Mouse (Mus musculus) MEL (cell line): ENCODE measurements around the gene Pmch. TPM values are rescaled to one million over a fixed set of nuclear protein-coding genes. Genes with fewer than 3 reads are reported as not detected.

Source experiments
- DNase-seq: peaks from one replicate; pipeline ENCODE4 v3.0.0; 2011; ENCODE audit warnings: low read depth, low spot score
- H3K27ac ChIP-seq: 2 replicates; pipeline ENCODE4 v1.5.1; 2012; ENCODE audit warnings: low read depth, mild to moderate bottlenecking, control low read depth, low read length, moderate library complexity; ENCODE audit not compliant: control insufficient read depth
- H3K27me3 ChIP-seq, 2 experiments: fragments of 150-350 bp in 1 of 2; sonication (generic) in 1 of 2; 2 replicates each; pipeline ENCODE4 v1.6.1; 2012; ENCODE audit warnings: low read length in 2 of 2, mild to moderate bottlenecking in 2 of 2, improper control_type of control experiment in 1 of 2, moderate library complexity in 1 of 2; ENCODE audit not compliant: insufficient read depth in 2 of 2, control insufficient read depth in 1 of 2
- H3K36me3 ChIP-seq, 2 experiments: 2 replicates each; pipeline ENCODE4 v1.6.1; 2012 to 2014; ENCODE audit warnings: low read length in 2 of 2, improper control_type of control experiment in 1 of 2, inconsistent platforms in 1 of 2, mild to moderate bottlenecking in 1 of 2; ENCODE audit not compliant: insufficient read depth in 2 of 2, control insufficient read depth in 1 of 2
- H3K4me1 ChIP-seq, 2 experiments: fragments of 150-350 bp in 1 of 2; sonication (generic) in 1 of 2; 2 replicates each; pipeline ENCODE4 v1.6.1; 2012; ENCODE audit warnings: low read length in 2 of 2, improper control_type of control experiment in 1 of 2, mild to moderate bottlenecking in 1 of 2; ENCODE audit not compliant: insufficient read depth in 2 of 2, control insufficient read depth in 1 of 2
- H3K4me3 ChIP-seq, 2 experiments: fragments of 150-350 bp in 1 of 2; sonication (generic) in 1 of 2; 2 replicates each; pipeline ENCODE4 v1.5.1; 2012; ENCODE audit warnings: low read depth in 2 of 2, low read length in 2 of 2, mild to moderate bottlenecking in 2 of 2, moderate library complexity in 2 of 2, control low read depth in 1 of 2, improper control_type of control experiment in 1 of 2; ENCODE audit not compliant: control insufficient read depth in 1 of 2, insufficient read depth in 1 of 2
- H3K79me2 ChIP-seq: 2 replicates; pipeline ENCODE4 v1.6.1; 2012; ENCODE audit warnings: mild to moderate bottlenecking, low read length, moderate library complexity; ENCODE audit not compliant: control insufficient read depth, poor library complexity, insufficient read depth
- H3K9ac ChIP-seq: 2 replicates; pipeline ENCODE4 v1.6.1; 2012; ENCODE audit warnings: low read depth, mild to moderate bottlenecking, control low read depth, low read length, moderate library complexity; ENCODE audit not compliant: control insufficient read depth, poor library complexity, severe bottlenecking
- H3K9me3 ChIP-seq: fragments of 150-350 bp; sonication (generic); replicated peaks from 2 replicates; pipeline ENCODE4 v1.6.1; 2012; ENCODE audit warnings: mild to moderate bottlenecking, low read length, improper control_type of control experiment, moderate library complexity; ENCODE audit not compliant: insufficient read depth
- CTCF ChIP-seq, 3 experiments: IDR thresholded peaks in 2 of 3; conservative IDR thresholded peaks in 1 of 3; 2 replicates each; pipeline ENCODE4 v1.5.1; 2011 to 2012; ENCODE audit warnings: low read length in 3 of 3, low read depth in 2 of 3, mild to moderate bottlenecking in 2 of 3, improper control_type of control experiment in 1 of 3, inconsistent platforms in 1 of 3, mixed read lengths in 1 of 3, moderate library complexity in 1 of 3; ENCODE audit not compliant: control insufficient read depth in 1 of 3, insufficient read depth in 1 of 3, poor library complexity in 1 of 3, severe bottlenecking in 1 of 3
- GATA1 ChIP-seq: IDR thresholded peaks from 2 replicates; pipeline ENCODE4 v1.6.1; 2011; ENCODE audit warnings: low read depth, low read length, improper control_type of control experiment
- MYC ChIP-seq: IDR thresholded peaks from 2 replicates; pipeline ENCODE4 v1.6.1; 2011; ENCODE audit warnings: low read depth, mild to moderate bottlenecking, low read length, improper control_type of control experiment, moderate library complexity
- SMC3 ChIP-seq: IDR thresholded peaks from 2 replicates; pipeline ENCODE4 v1.6.1; 2011; ENCODE audit warnings: low read depth, low read length, improper control_type of control experiment
- polyA plus RNA-seq, 2 experiments: library from polyadenylated mRNA; stranded (reverse) in 1 of 2; unstranded in 1 of 2; fragments of >175 nt in 1 of 2; fragments of >200 nt in 1 of 2; gene quantifications; 2 replicates each; pipeline versions ENCODE4 v1.2.1 to v1.2.4; 2012; ENCODE audit warnings: low replicate concordance in 2 of 2, low read depth in 1 of 2; ENCODE audit not compliant: insufficient read length in 2 of 2, insufficient read depth in 1 of 2, missing spikeins in 1 of 2
- total RNA-seq: library from RNA; depleted of rRNA; stranded (reverse); fragments of 300-350 nt; gene quantifications from 2 replicates; pipeline ENCODE4 v1.2.3, GENCODE M21; 2012; rRNA removed

Pmch gene
- total and polyA plus RNA-seq, 3 experiments: 1.8 TPM; not detected in 2

GRCm38 (mm10) chr10:88119721-88120120, 28.8 kb downstream of the Pmch start:
- no peak overlapping the region for H3K4me3 ChIP-seq
- no peaks in the 10 kb centered on the region for H3K27me3 ChIP-seq
- TF ChIP-seq CTCF (IDR thresholded peaks at IDR 0.05 in 2 of 3, conservative IDR thresholded peaks at IDR 0.05 in 1 of 3; ENCODE audit: control insufficient read depth in 1 of 3, insufficient read depth in 1 of 3, low read depth in 2 of 3, low read length in 3 of 3, poor library complexity in 1 of 3, severe bottlenecking in 1 of 3): 0 out of 6 replicates have a peak, but pooled peaks of 1 of the 3 experiments have one; percentile 2
- TF ChIP-seq GATA1: no peak
- TF ChIP-seq SMC3: peak; percentile 10; the same call in 1 of the 2 replicates
- TF ChIP-seq, all 39 proteins: peak for 2
- H3K9me3 ChIP-seq: no peaks in the 10 kb centered on the region
- H3K27ac ChIP-seq: no peak overlapping the region
- DNase-seq: no peak
- H3K79me2 ChIP-seq: no peaks in the 10 kb centered on the region
- H3K36me3 ChIP-seq: no peaks in the 10 kb centered on the region; a peak in 1 of 4 replicates
- H3K4me1 ChIP-seq: no peaks in the 10 kb centered on the region
- no peak overlapping the region for H3K9ac ChIP-seq

GRCm38 (mm10) chr10:88135630-88136029, 44.8 kb downstream of the Pmch start:
- no peaks in the 10 kb centered on the region for H3K79me2 ChIP-seq
- no peak overlapping the region for H3K4me3 ChIP-seq
- no peaks in the 10 kb centered on the region for H3K27me3 ChIP-seq
- H3K9me3 ChIP-seq: no peaks in the 10 kb centered on the region
- H3K27ac ChIP-seq: no peak overlapping the region
- peaks cover 0 to 3% of the 10 kb centered on the region in 2 experiments; a peak in 1 of 4 replicates for H3K36me3 ChIP-seq
- TF ChIP-seq MYC: no peak
- H3K9ac ChIP-seq: no peak overlapping the region
- H3K4me1 ChIP-seq: no peaks in the 10 kb centered on the region
- DNase-seq: no peak

Other genes starting within 250 kb of the Pmch start
- gene Igf1, start 232.8 kb upstream of the Pmch start, total RNA-seq: not detected in 2 replicates
- gene Igf1, start 232.8 kb upstream of the Pmch start, polyA plus RNA-seq: not detected
- gene Parpbp, start 55.9 kb downstream of the Pmch start, total RNA-seq: 17.6 and 19.0 TPM in 2 replicates
- 10 to 100 TPM in 1 of 2 experiments, not detected in 1; 14.6 TPM for gene Parpbp, start 55.9 kb downstream of the Pmch start, polyA plus RNA-seq
- gene Nup37, start 55.9 kb downstream of the Pmch start, total RNA-seq: 109 and 118 TPM in 2 replicates
- 100 to 1,000 TPM in 1 of 2 experiments, 10 to 100 TPM in 1; 85.4 to 193 TPM for gene Nup37, start 55.9 kb downstream of the Pmch start, polyA plus RNA-seq
- gene Washc3, start 110.0 kb downstream of the Pmch start, total RNA-seq: 35.5 and 40.2 TPM in 2 replicates
- 10 to 100 TPM in 1 of 2 experiments, not detected in 1; 41.4 TPM for gene Washc3, start 110.0 kb downstream of the Pmch start, polyA plus RNA-seq